Mouse (Mus musculus) urinary bladder, adult 2 months (tissue): ENCODE data around the gene Rhoh. TPM values are rescaled to one million over a fixed set of nuclear protein-coding genes. Genes with fewer than 3 reads are reported as not detected.

Experiments used
- DNase-seq: peaks from one replicate; pipeline ENCODE4 v3.0.0; 2022; ENCODE audit warnings: low spot score
- polyA plus RNA-seq: library from polyadenylated mRNA; depleted of rRNA; stranded (reverse); fragments of >200 nt; gene quantifications from 2 replicates; pipeline ENCODE4 v1.2.3, GENCODE M21; 2012; rRNA removed

The Rhoh gene
- polyA plus RNA-seq, 1 experiment = 1.0 TPM

DNA sequence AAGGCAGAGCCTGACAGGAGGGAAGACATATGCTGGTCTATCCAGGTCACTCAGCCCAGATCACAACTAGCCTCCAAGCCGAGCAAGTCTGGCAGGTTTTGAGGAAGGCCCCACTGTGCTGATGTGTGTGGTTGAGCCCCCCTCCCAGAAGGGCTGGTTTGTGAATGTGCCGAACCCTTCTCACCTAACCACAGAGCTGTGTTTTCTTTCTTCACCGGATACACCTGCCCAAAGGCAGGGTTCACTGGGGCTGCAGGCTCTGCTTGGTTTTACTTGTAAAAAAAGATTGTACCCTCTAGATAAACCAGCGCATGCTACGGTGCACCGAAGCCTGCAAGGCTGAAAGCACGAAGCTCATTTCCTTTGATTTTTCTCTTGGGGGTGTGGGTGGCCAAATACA lies 68.1 kb downstream of the Rhoh start:
- DNase-seq = no peak

DNA sequence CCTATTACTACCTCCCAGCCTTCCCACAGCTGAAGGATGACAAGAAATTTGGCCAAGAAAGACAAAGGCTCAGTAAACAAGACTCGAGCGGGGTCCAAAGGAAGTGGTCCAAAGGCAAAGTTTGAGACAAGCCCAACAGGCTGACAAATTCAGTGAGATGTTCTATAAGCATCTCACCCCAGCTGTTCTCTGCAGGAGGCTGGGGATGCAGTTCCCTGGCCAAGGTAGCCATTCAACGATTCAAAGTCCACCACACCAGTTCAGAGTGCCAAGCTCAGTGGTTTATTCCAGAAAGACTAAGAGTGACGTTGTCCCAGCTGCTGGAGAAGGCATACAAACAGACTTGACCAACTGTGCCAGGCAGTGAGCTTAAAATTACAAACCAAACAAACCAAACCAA lies 69.2 kb downstream of the Rhoh start:
- DNase-seq = no peak

DNA sequence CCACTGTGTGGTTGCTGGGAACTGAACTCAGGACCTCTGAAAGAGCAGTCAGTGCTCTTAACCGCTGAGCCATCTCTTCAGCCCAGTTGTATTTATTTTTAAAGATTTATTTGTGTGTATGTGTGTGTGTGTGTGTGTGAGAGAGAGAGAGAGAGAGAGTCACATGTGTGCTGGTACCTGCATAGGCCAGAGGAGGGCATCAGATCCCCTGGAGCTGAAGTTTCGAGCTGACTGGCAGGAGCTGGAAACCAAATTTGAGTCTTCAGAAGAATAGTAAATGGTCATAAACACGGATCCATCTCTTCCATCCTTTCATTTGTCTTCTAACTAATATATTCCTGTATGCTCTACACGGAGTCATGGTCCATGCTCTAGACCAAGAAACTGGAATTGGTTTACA lies 72.2 kb downstream of the Rhoh start:
- DNase-seq = no peak

GRCm38 (mm10) chr5:65933764-65934163 lies 72.8 kb downstream of the Rhoh start:
- no peak for DNase-seq

DNA sequence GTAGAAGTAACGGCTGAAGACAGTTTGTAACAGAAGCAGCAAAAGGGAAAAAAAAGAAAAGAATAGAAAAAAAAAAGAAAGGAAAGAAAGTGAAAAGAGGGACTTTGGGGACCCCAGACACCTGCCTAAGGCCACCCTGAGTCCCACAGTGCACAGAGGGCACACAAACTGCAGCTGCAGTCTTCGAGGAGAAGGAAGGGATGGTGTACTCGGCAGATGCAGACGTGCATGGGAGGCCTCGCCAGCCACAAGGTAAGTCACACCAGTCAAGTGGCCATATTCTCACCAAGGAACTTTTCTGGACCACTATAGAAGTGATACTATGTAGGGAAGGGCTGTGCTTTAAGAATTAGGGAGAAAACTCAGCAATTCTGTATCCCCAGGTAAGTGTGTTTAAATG lies 73.8 kb downstream of the Rhoh start, which contains the start of gene Chrna9:
Chrna9 (plus strand) TSS at position 139 of the 400 bp plus-strand sequence.
- no peak for DNase-seq

DNA sequence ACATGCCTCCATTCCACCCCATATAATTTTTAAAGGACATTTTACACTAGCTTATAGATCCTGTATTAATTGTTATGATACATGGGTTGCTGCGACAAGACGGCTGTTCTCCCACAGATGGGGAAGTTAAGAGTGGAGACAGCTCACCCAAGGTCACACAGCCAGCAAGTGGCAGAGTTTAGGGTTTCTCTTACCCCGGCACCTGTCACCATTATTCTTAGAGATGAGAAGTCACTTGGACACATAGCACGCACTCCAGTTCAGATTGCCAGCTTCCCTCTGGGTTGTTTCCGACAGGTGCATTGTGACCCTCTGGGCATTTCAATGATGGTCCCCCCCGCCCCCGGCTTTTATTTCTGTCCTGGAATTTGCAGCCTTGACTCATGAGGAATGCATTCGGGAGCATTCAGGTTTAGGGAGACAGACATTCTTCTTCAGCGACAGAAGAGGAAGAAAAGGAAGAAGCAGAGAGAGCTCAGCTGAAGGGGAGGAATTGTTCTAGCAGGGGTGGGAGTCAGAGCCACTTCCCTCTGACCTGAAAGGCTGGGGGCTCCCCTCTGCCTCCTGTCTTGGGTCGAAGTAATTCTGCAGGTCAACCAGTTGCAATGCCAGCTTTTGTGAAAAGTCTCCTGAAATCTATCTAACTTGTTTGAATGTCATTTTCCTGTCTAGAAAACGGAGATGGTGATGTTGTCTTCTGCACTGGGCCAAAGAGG lies 76.2 kb downstream of the Rhoh start:
- no peak for DNase-seq

DNA sequence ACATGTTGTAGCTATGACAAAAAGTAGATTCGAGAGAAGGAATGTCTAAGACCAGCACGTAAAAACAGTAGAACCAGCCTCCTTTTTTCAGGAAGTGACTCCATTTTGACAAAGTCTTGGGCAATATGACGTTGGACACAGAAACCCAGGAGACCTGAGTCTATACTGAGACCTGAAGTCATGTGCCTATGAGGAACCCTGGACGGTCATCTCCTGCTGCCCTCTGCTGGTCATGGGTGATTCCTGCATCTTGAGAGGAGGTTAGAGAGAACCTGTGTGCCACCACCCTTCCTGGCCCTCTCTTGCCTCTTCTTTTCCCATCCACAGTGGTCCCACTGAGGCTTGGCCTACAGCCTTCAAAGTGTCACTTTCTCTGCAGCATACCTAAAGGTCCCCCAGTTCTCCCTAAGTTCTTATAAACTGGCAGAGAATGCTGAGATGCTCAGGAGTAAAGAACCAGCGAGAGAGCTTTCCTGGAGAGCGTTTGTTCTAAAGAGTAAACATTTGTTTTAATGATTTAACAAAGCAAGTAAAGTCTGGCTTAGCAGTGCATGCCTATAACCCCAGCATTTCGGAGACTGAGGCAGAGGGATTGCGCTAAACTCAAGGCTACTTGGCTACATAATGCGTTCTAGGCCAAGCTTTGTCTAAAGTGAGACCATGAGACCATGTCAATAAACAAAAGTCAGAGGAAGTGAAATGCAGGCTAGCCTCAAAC lies 77.1 kb downstream of the Rhoh start:
- DNase-seq = peak; percentile 53

DNA sequence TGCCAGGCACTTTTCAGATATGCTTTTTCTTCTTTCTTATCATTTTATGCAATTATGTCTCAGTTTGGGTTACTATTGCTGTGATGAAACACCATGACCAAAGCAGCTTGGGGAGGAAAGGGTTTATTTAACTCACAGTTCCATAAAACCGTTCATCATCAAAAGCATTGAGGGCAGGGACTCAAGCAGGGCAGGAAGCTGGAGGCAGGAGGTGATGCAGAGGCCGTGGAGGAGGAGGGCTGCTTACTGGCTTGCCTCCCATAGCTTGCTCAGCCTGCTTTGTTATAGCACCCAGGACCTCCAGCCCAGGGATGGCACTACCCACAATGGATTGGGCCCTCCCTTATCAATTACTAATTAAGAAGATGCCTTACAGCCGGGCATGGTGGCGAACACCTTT lies 80.1 kb downstream of the Rhoh start:
- DNase-seq = no peak

Other genes with a start within 250 kb of the Rhoh start
- 63.1 and 65.6 TPM in 2 replicates for gene Pds5a, start 162.9 kb upstream of the Rhoh start, polyA plus RNA-seq
- gene N4bp2, start 97.7 kb upstream of the Rhoh start, polyA plus RNA-seq = 7.9 TPM in 2 replicates
- gene Chrna9, start 73.7 kb downstream of the Rhoh start, polyA plus RNA-seq = not detected in 2 replicates
- gene 9130230L23Rik, start 143.1 kb downstream of the Rhoh start, polyA plus RNA-seq = 1.5 and 1.8 TPM in 2 replicates